Mouse (Mus musculus): ENCODE results near the gene Cspg5. TPM values are rescaled to one million over a fixed set of nuclear protein-coding genes. Genes with fewer than 3 reads are reported as not detected.

Gene Cspg5
- polyA plus RNA-seq, 1 experiment from 2014 or later: 1.2 TPM

DNA sequence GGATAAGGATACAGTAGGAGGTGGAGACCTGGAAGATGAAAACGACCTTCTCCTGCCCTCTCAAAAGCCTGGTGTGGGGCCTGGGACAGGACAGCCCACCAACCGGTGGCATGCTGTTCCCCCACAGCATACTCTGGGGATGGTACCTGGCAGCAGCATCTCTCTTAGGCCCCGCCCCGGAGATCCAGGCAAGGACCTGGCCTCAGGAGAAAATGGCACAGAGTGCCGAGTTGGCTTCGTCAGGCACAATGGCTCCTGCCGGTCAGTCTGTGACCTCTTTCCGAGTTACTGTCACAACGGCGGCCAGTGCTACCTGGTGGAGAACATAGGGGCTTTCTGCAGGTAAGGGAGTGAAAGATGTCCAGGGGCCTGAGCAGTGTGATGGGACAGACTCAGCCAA is 3.5 kb downstream of the Cspg5 start:
- Histone ChIP-seq H3K36me3 (ENCODE audit: control insufficient read depth, insufficient read depth) (no peaks in the 10 kb centered on the region), H3K9ac (ENCODE audit: low read length) (no peak overlapping the region), H3K9me3 (replicated peaks; ENCODE audit: control insufficient read depth, low read length) (no peaks in the 10 kb centered on the region), H3K27me3 (ENCODE audit: control insufficient read depth, insufficient read depth, low read length) (peaks cover 9% of the 10 kb centered on the region), H3K4me1 (ENCODE audit: control insufficient read depth, insufficient read depth, low read length) (peaks cover 10% of the 10 kb centered on the region), H3K27ac (ENCODE audit: low read length) (no peak overlapping the region), H3K4me3 (ENCODE audit: low read length) (no peak overlapping the region), H3K4me2 (ENCODE audit: low read depth, low read length) (no peak overlapping the region)
- ATAC-seq (replicated peaks; ENCODE audit: extremely low read depth, insufficient read depth, low FRiP score): no peak
- 82% methylated on average over 10 of the region's 10 CpGs for WGBS

DNA sequence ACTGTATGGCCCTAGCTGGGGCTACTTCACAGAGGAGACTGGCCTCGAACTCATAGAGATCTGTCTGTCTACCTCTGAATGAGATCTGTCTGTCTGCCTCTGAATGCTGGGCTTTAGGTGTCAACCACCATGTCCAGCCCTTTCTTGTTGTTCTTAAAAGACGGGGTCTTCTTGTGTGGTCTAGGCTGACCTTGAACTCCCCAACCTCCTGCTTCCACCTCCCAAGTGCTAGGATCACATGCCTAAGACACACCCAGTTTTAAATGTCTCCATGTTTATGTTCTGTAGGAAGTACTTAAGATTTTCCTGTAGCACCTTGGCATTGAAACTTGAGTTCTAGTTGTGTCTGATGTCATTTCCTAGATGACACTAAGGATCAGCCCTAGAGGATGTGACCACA is 5.3 kb downstream of the Cspg5 start:
- ATAC-seq (replicated peaks; ENCODE audit: extremely low read depth, insufficient read depth, low FRiP score): no peak
- no peak overlapping the region for H3K4me3 ChIP-seq (ENCODE audit: low read length)
- WGBS: 84% methylated on average over 2 of the region's 2 CpGs
- no peak overlapping the region for H3K4me2 ChIP-seq (ENCODE audit: low read depth, low read length)
- peaks cover 4% of the 10 kb centered on the region for H3K27me3 ChIP-seq (ENCODE audit: control insufficient read depth, insufficient read depth, low read length)
- H3K36me3 ChIP-seq (ENCODE audit: control insufficient read depth, insufficient read depth): no peaks in the 10 kb centered on the region
- H3K9ac ChIP-seq (ENCODE audit: low read length): no peak overlapping the region
- H3K4me1 ChIP-seq (ENCODE audit: control insufficient read depth, insufficient read depth, low read length): peaks cover 10% of the 10 kb centered on the region
- no peaks in the 10 kb centered on the region for H3K9me3 ChIP-seq (replicated peaks; ENCODE audit: control insufficient read depth, low read length)
- no peak overlapping the region for H3K27ac ChIP-seq (ENCODE audit: low read length)

DNA sequence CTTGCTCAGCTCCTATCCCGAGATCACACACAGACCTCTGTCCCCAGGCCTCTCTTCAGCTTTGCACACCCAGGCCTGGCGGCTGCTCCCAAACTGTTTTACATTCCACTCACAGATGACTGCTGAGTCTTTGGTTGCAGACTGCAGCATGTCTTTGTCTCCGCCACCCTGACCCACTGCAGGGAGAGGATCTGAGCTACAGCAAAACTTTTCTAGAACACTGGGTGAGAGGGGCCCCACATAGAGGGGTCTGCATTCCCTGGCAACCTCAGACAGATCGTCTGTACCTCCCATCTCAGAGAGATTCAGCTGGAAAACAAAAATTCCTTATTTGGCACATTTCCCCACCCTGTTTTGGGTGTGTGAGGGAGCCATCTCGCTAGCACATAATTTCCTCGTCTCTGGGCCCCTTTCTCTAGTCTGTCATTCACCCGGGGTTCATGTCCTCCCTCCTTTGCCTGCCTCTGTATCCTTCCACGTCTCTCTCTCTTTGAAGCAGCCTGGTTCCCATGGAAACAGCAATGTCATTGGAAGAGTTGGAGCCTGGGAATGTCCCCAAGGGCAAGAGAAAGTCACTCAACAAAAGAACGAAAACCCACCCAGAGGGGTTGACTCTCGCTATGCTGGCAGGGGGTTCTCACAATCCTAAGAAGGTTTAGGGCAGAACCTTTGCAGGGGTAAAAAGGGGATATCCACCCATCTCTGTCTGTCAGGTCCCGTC is 6.4 kb downstream of the Cspg5 start:
- Histone ChIP-seq H3K9me3 (replicated peaks; ENCODE audit: control insufficient read depth, low read length) (no peaks in the 10 kb centered on the region), H3K4me3 (ENCODE audit: low read length) (no peak overlapping the region), H3K4me2 (ENCODE audit: low read depth, low read length) (0 out of 2 replicates have a peak overlapping the region, but pooled peaks have one; percentile 6), H3K27ac (ENCODE audit: low read length) (no peak overlapping the region), H3K9ac (ENCODE audit: low read length) (peak overlapping the region; percentile 47; the same call in 1 of the 2 replicates), H3K36me3 (ENCODE audit: control insufficient read depth, insufficient read depth) (no peaks in the 10 kb centered on the region), H3K27me3 (ENCODE audit: control insufficient read depth, insufficient read depth, low read length) (no peaks in the 10 kb centered on the region; the same call in 1 of the 2 replicates), H3K4me1 (ENCODE audit: control insufficient read depth, insufficient read depth, low read length) (peaks cover 10% of the 10 kb centered on the region)
- no peak for ATAC-seq (replicated peaks; ENCODE audit: extremely low read depth, insufficient read depth, low FRiP score)
- 30% methylated on average over 11 of the region's 11 CpGs for WGBS

GRCm38 (mm10) chr9:110250776-110251175 is 7.2 kb downstream of the Cspg5 start:
- Histone ChIP-seq H3K36me3 (ENCODE audit: control insufficient read depth, insufficient read depth) (no peaks in the 10 kb centered on the region), H3K9ac (ENCODE audit: low read length) (no peak overlapping the region), H3K27me3 (ENCODE audit: control insufficient read depth, insufficient read depth, low read length) (no peaks in the 10 kb centered on the region; the same call in 1 of the 2 replicates), H3K4me3 (ENCODE audit: low read length) (no peak overlapping the region), H3K4me2 (ENCODE audit: low read depth, low read length) (no peak overlapping the region), H3K4me1 (ENCODE audit: control insufficient read depth, insufficient read depth, low read length) (peaks cover 10% of the 10 kb centered on the region), H3K9me3 (replicated peaks; ENCODE audit: control insufficient read depth, low read length) (no peaks in the 10 kb centered on the region), H3K27ac (ENCODE audit: low read length) (no peak overlapping the region)
- ATAC-seq (replicated peaks; ENCODE audit: extremely low read depth, insufficient read depth, low FRiP score): no peak
- WGBS: 85% methylated on average over 14 of the region's 14 CpGs

DNA sequence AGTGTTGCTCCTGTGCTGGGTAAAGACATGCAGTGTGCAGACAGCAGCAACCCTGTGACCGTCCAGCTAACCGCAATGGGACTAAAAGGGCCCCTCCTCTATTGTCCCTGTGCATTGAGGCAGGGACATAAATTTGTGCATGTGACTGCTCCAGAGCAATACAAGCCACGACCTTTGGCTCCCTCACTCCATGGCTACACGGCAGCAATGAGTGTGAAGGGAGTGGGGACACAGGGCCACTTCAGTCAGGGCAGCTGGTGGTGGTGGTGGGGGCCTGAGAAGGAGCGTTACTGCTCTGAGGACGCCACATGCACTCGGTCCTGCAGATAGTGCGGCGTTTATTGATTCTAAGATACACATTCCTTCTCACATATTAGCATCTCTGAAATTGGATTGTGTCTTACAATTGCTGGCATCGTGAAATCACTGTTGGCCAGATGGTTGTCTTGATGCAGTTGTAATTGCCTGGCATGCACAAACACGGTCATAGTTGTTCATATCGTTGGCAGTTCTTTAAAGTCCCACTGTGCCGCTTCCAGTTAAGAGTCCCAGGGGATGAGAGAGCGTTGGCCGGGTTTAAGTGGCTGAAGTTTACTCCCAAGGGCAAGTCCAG is 11.9 kb downstream of the Cspg5 start:
- no peak overlapping the region for H3K4me3 ChIP-seq (ENCODE audit: low read length)
- 71% methylated on average over 15 of the region's 15 CpGs for WGBS
- no peak for ATAC-seq (replicated peaks; ENCODE audit: extremely low read depth, insufficient read depth, low FRiP score)

GRCm38 (mm10) chr9:110258646-110259045 is 15.1 kb downstream of the Cspg5 start:
- 69% methylated on average over 6 of the region's 6 CpGs for WGBS
- no peak for ATAC-seq (replicated peaks; ENCODE audit: extremely low read depth, insufficient read depth, low FRiP score)
- Histone ChIP-seq H3K27me3 (ENCODE audit: control insufficient read depth, insufficient read depth, low read length) (no peaks in the 10 kb centered on the region), H3K4me3 (ENCODE audit: low read length) (no peak overlapping the region), H3K9me3 (replicated peaks; ENCODE audit: control insufficient read depth, low read length) (no peaks in the 10 kb centered on the region), H3K4me1 (ENCODE audit: control insufficient read depth, insufficient read depth, low read length) (no peaks in the 10 kb centered on the region), H3K9ac (ENCODE audit: low read length) (no peak overlapping the region), H3K36me3 (ENCODE audit: control insufficient read depth, insufficient read depth) (no peaks in the 10 kb centered on the region), H3K27ac (ENCODE audit: low read length) (no peak overlapping the region), H3K4me2 (ENCODE audit: low read depth, low read length) (no peak overlapping the region)

More for the DNA sequence above, 11.9 kb downstream of the Cspg5 start:
- no peak overlapping the region for H3K4me2 ChIP-seq (ENCODE audit: low read depth, low read length)
- H3K4me1 ChIP-seq (ENCODE audit: control insufficient read depth, insufficient read depth, low read length): no peaks in the 10 kb centered on the region
- no peaks in the 10 kb centered on the region for H3K9me3 ChIP-seq (replicated peaks; ENCODE audit: control insufficient read depth, low read length)
- no peak overlapping the region for H3K27ac ChIP-seq (ENCODE audit: low read length)
- H3K36me3 ChIP-seq (ENCODE audit: control insufficient read depth, insufficient read depth): no peaks in the 10 kb centered on the region
- no peak overlapping the region for H3K9ac ChIP-seq (ENCODE audit: low read length)
- no peaks in the 10 kb centered on the region for H3K27me3 ChIP-seq (ENCODE audit: control insufficient read depth, insufficient read depth, low read length)

DNA sequence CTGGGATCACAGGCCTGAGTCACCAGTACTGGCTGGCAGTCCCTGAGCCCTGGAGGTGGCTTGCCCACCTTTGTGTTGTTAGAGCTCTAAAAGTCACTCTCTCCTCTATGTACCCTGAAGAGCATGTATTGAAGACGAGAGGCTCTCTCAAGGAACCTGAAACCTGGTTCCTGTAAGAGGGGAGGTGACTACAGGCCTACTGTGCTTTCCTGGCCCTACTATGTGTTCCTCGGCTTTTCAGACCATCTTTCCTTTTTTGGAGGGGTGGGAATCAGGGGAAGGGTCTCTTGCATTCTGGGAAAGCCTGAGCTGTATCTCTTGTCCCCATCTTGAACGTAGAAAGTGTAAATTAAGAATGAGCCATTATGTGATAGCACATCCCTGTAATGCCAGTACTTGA is 15.5 kb downstream of the Cspg5 start:
- Histone ChIP-seq H3K9ac (ENCODE audit: low read length) (no peak overlapping the region), H3K4me2 (ENCODE audit: low read depth, low read length) (no peak overlapping the region), H3K4me1 (ENCODE audit: control insufficient read depth, insufficient read depth, low read length) (no peaks in the 10 kb centered on the region), H3K4me3 (ENCODE audit: low read length) (no peak overlapping the region), H3K27me3 (ENCODE audit: control insufficient read depth, insufficient read depth, low read length) (no peaks in the 10 kb centered on the region), H3K27ac (ENCODE audit: low read length) (no peak overlapping the region), H3K36me3 (ENCODE audit: control insufficient read depth, insufficient read depth) (no peaks in the 10 kb centered on the region), H3K9me3 (replicated peaks; ENCODE audit: control insufficient read depth, low read length) (no peaks in the 10 kb centered on the region)
- ATAC-seq (replicated peaks; ENCODE audit: extremely low read depth, insufficient read depth, low FRiP score): no peak
- 69% methylated on average over 3 of the region's 3 CpGs for WGBS

- H3K27me3 ChIP-seq (ENCODE audit: control insufficient read depth, insufficient read depth, low read length): no peaks in the 10 kb centered on the region
- 83% methylated on average over 8 of the region's 8 CpGs for WGBS
- H3K4me1 ChIP-seq (ENCODE audit: control insufficient read depth, insufficient read depth, low read length): no peaks in the 10 kb centered on the region
- no peak overlapping the region for H3K4me3 ChIP-seq (ENCODE audit: low read length)
- H3K9me3 ChIP-seq (replicated peaks; ENCODE audit: control insufficient read depth, low read length): no peaks in the 10 kb centered on the region
- no peak overlapping the region for H3K27ac ChIP-seq (ENCODE audit: low read length)
- H3K9ac ChIP-seq (ENCODE audit: low read length): no peak overlapping the region
- ATAC-seq (replicated peaks; ENCODE audit: extremely low read depth, insufficient read depth, low FRiP score): no peak
- no peak overlapping the region for H3K4me2 ChIP-seq (ENCODE audit: low read depth, low read length)
- no peaks in the 10 kb centered on the region for H3K36me3 ChIP-seq (ENCODE audit: control insufficient read depth, insufficient read depth)
Measured at GRCm38 (mm10) chr9:110263181-110263580, 19.6 kb downstream of the Cspg5 start.

- Histone ChIP-seq H3K4me1 (ENCODE audit: control insufficient read depth, insufficient read depth, low read length) (no peaks in the 10 kb centered on the region), H3K27ac (ENCODE audit: low read length) (no peak overlapping the region), H3K4me2 (ENCODE audit: low read depth, low read length) (no peak overlapping the region), H3K27me3 (ENCODE audit: control insufficient read depth, insufficient read depth, low read length) (no peaks in the 10 kb centered on the region), H3K9ac (ENCODE audit: low read length) (no peak overlapping the region), H3K4me3 (ENCODE audit: low read length) (no peak overlapping the region), H3K36me3 (ENCODE audit: control insufficient read depth, insufficient read depth) (no peaks in the 10 kb centered on the region), H3K9me3 (replicated peaks; ENCODE audit: control insufficient read depth, low read length) (no peaks in the 10 kb centered on the region)
- no peak for ATAC-seq (replicated peaks; ENCODE audit: extremely low read depth, insufficient read depth, low FRiP score)
- WGBS: 83% methylated on average over 9 of the region's 9 CpGs
Measured at GRCm38 (mm10) chr9:110264991-110265390, 21.4 kb downstream of the Cspg5 start.

Data from heart, embryonic 16.5 days (tissue).